Mouse (Mus musculus): ENCODE measurements around the gene Hip1r.

DNA sequence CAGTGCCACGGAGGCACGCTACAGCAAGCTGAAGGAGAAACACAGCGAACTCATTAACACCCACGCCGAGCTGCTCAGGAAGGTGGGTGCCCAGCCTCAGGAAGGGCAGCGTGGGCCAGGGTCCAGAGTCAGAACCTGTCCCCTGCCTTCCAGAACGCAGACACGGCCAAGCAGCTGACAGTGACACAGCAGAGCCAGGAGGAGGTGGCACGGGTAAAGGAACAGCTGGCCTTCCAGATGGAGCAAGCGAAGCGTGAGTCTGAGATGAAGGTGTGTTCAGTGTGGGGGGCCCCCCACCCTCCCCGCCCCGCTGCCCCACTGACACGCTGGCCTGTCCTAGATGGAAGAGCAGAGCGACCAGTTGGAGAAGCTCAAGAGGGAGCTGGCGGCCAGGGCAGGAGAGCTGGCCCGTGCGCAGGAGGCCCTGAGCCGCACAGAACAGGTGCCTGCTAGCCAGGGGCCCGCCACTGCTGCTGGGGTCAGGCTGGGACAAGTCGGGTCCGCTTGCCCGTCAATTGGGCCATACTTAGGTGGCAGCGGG is 23.9 kb downstream of the Hip1r start:
- TF ChIP-seq POLR2A (IDR thresholded peaks at IDR 0.05; ENCODE audit: insufficient read depth, low read depth, low read length): no peak
- TF ChIP-seq CTCF (IDR thresholded peaks at IDR 0.05; ENCODE audit: insufficient read depth, low read depth, low read length): no peak
